Comparison of ENCODE assay signal across 8 mouse cellular contexts in genomic region chr11:54155864-54156263, GRCm38 (mm10). TPM values are rescaled to one million over a fixed set of nuclear protein-coding genes. Genes with fewer than 3 reads are reported as not detected.
DNase-seq lines count a peak whose midpoint lies in the region; ATAC-seq and TF ChIP-seq lines count a peak whose summit lies in the region.

No protein-coding gene starts in this region.

- no peaks in the 10 kb centered on the region for H3K79me2 ChIP-seq in liver, adult 2 months (ENCODE audit: control insufficient read depth, insufficient read depth, low read length)

- 78% methylated on average over 6 of the region's 6 CpGs for WGBS in liver, adult 2 months
- 35% methylated on average over 6 of the region's 6 CpGs for WGBS in liver, embryonic 12.5 days (ENCODE audit: insufficient replicate concordance)
- 75% methylated on average over 6 of the region's 6 CpGs for WGBS in intestine, postnatal 0 days
- WGBS in intestine, embryonic 15.5 days = 78% methylated on average over 6 of the region's 6 CpGs

- H3K27me3 ChIP-seq in liver, adult 2 months (ENCODE audit: control insufficient read depth, insufficient read depth, low read length) = no peaks in the 10 kb centered on the region
- H3K27me3 ChIP-seq in liver, embryonic 12.5 days (replicated peaks) = peaks cover 11% of the 10 kb centered on the region; the same call in 1 of the 2 replicates
- no peaks in the 10 kb centered on the region for H3K27me3 ChIP-seq in intestine, postnatal 0 days (replicated peaks; ENCODE audit: control insufficient read depth, insufficient read depth, low read length)
- H3K27me3 ChIP-seq in intestine, embryonic 15.5 days (replicated peaks) = no peaks in the 10 kb centered on the region

- no peak for TF ChIP-seq POLR2A in liver, adult 2 months (IDR thresholded peaks at IDR 0.05; ENCODE audit: extremely low read depth, insufficient read depth, low read length)

- intact Hi-C loops in heart, postnatal 36 days (cut with DNase I) = no loop called here
- intact Hi-C loops in left cerebral cortex, postnatal 14 days (cut with DNase I) = no loop called here

- no peaks in the 10 kb centered on the region for H3K9me3 ChIP-seq in liver, embryonic 12.5 days (replicated peaks)
- H3K9me3 ChIP-seq in intestine, postnatal 0 days (ENCODE audit: control insufficient read depth) = no peaks in the 10 kb centered on the region
- no peaks in the 10 kb centered on the region for H3K9me3 ChIP-seq in intestine, embryonic 15.5 days

- H3K27ac ChIP-seq in liver, adult 2 months (replicated peaks; ENCODE audit: insufficient read depth, low read depth, low read length) = no peak overlapping the region
- no peak overlapping the region for H3K27ac ChIP-seq in liver, embryonic 12.5 days
- no peak overlapping the region for H3K27ac ChIP-seq in intestine, postnatal 0 days (ENCODE audit: low read depth, low read length)
- H3K27ac ChIP-seq in intestine, embryonic 15.5 days = no peak overlapping the region

- H3K9ac ChIP-seq in liver, adult 2 months (ENCODE audit: low read depth, low read length) = no peak overlapping the region
- H3K9ac ChIP-seq in liver, embryonic 12.5 days = no peak overlapping the region
- H3K9ac ChIP-seq in intestine, postnatal 0 days (ENCODE audit: low read depth, low read length) = no peak overlapping the region
- H3K9ac ChIP-seq in intestine, embryonic 15.5 days = no peak overlapping the region

- no peak overlapping the region for H3K4me2 ChIP-seq in liver, embryonic 12.5 days
- no peak overlapping the region for H3K4me2 ChIP-seq in intestine, postnatal 0 days (replicated peaks; ENCODE audit: low read depth)
- no peak overlapping the region for H3K4me2 ChIP-seq in intestine, embryonic 15.5 days (replicated peaks)

- ATAC-seq in liver, embryonic 12.5 days = no peak
- no peak for ATAC-seq in intestine, postnatal 0 days
- ATAC-seq in intestine, embryonic 15.5 days = no peak

- peak; percentile 29 for DNase-seq in liver, adult 2 months (ENCODE audit: extremely low read depth, low read depth, low spot score)
- DNase-seq in adrenal gland, postnatal 36 days = peak; percentile 70 to 72
- peak; percentile 34 to 49 for DNase-seq in heart, postnatal 36 days
- peak; percentile 47 to 48 for DNase-seq in left cerebral cortex, postnatal 14 days (ENCODE audit: low spot score in 2 of 2)
- peak; percentile 48 to 76 for DNase-seq in natural killer cell, adult 2 months (ENCODE audit: low spot score in 2 of 2)

- H3K4me3 ChIP-seq in liver, adult 2 months (ENCODE audit: insufficient read depth, low read depth, low read length) = no peak overlapping the region
- H3K4me3 ChIP-seq in liver, embryonic 12.5 days = no peak overlapping the region
- no peak overlapping the region for H3K4me3 ChIP-seq in intestine, postnatal 0 days (ENCODE audit: low read depth, low read length)
- H3K4me3 ChIP-seq in intestine, embryonic 15.5 days (replicated peaks) = no peak overlapping the region

- H3K36me3 ChIP-seq in liver, adult 2 months (ENCODE audit: control insufficient read depth, insufficient read depth, low read length) = no peaks in the 10 kb centered on the region
- no peaks in the 10 kb centered on the region for H3K36me3 ChIP-seq in liver, embryonic 12.5 days
- no peaks in the 10 kb centered on the region for H3K36me3 ChIP-seq in intestine, postnatal 0 days (ENCODE audit: control insufficient read depth, insufficient read depth)
- H3K36me3 ChIP-seq in intestine, embryonic 15.5 days = no peaks in the 10 kb centered on the region

- no peaks in the 10 kb centered on the region for H3K4me1 ChIP-seq in liver, adult 2 months (ENCODE audit: control insufficient read depth, insufficient read depth, low read length)
- H3K4me1 ChIP-seq in liver, embryonic 12.5 days = no peaks in the 10 kb centered on the region
- H3K4me1 ChIP-seq in intestine, postnatal 0 days (replicated peaks; ENCODE audit: control insufficient read depth, insufficient read depth, low read length) = no peaks in the 10 kb centered on the region
- H3K4me1 ChIP-seq in intestine, embryonic 15.5 days (replicated peaks) = no peaks in the 10 kb centered on the region; the same call in 1 of the 2 replicates

- no peak for TF ChIP-seq CTCF in liver, adult 2 months (IDR thresholded peaks at IDR 0.05; ENCODE audit: low read depth, low read length)
- no peak for TF ChIP-seq CTCF in intestine, postnatal 0 days (IDR thresholded peaks at IDR 0.05; ENCODE audit: low read depth)

RNA-seq across cellular contexts. Expression of gene P4ha2, which starts 56.0 kb away (rescaled TPM):
- 4.4 and 5.5 TPM in 2 replicates for total RNA-seq in liver, adult 2 months (2014; rRNA removed)
- 2.9 and 3.7 TPM in 2 replicates for polyA plus RNA-seq in liver, adult 2 months (2012; rRNA removed)
- polyA plus RNA-seq in liver, embryonic 12.5 days (2016; fragmentation: Nextera tagmentation; extraction: Ambion mirVana) = 9.9 and 10.3 TPM in 2 replicates
- total RNA-seq in adrenal gland, postnatal 36 days (2021) = 10 to 100 TPM; 29.2 to 41.5 TPM
- 10 to 100 TPM; 44.0 to 66.1 TPM for total RNA-seq in heart, postnatal 36 days (2021)
- 10 to 100 TPM; 16.6 to 18.3 TPM for total RNA-seq in left cerebral cortex, postnatal 14 days (2021)
- polyA plus RNA-seq in intestine, postnatal 0 days (2015; fragmentation: Nextera tagmentation; extraction: Ambion mirVana) = 6.9 and 8.3 TPM in 2 replicates
- polyA plus RNA-seq in intestine, embryonic 15.5 days (2015; fragmentation: Nextera tagmentation; extraction: Ambion mirVana) = 41.8 and 44.8 TPM in 2 replicates
